Mouse (Mus musculus) CD4-positive naive resting alpha-beta T cell, adult 76 days (primary cell): ENCODE results near the gene Gm14743. TPM values are rescaled to one million over a fixed set of nuclear protein-coding genes. Genes with fewer than 3 reads are reported as not detected.

Experiments
- total RNA-seq: library from RNA; stranded (reverse); gene quantifications from one replicate; pipeline ENCODE4 v1.2.4, GENCODE M21; 2023

The Gm14743 gene
- not detected for total RNA-seq

GRCm38 (mm10) chrX:78245821-78246220, at the start of gene Gm14743:
Gene Gm14743, minus strand, starts transcription at chrX:78245921.

Other genes starting within 250 kb of the Gm14743 start
- not detected for gene Obp1a, start 154.5 kb downstream of the Gm14743 start, total RNA-seq
- not detected for gene Gm5938, start 120.5 kb downstream of the Gm14743 start, total RNA-seq
- not detected for gene Obp1b, start 59.1 kb downstream of the Gm14743 start, total RNA-seq
- not detected for gene 4930480E11Rik, start 123.7 kb upstream of the Gm14743 start, total RNA-seq